Mouse (Mus musculus): ENCODE data around the gene Bmp6. TPM values are rescaled to one million over a fixed set of nuclear protein-coding genes. Genes with fewer than 3 reads are reported as not detected.

The Bmp6 gene
- polyA plus RNA-seq, 1 experiment from 2014 or later = 0.12 TPM

- H3K4me2 ChIP-seq (ENCODE audit: low read depth, low read length) = no peak overlapping the region
- ATAC-seq (ENCODE audit: low read depth) = no peak
- no peaks in the 10 kb centered on the region for H3K4me1 ChIP-seq (ENCODE audit: control insufficient read depth, low read depth, low read length)
- WGBS (ENCODE audit: insufficient replicate concordance) = 80% methylated on average over 10 of the region's 10 CpGs
- no peaks in the 10 kb centered on the region for H3K27me3 ChIP-seq (ENCODE audit: control insufficient read depth, insufficient read depth, low read depth, low read length)
- no peaks in the 10 kb centered on the region for H3K9me3 ChIP-seq (replicated peaks; ENCODE audit: control insufficient read depth, low read length)
- no peak overlapping the region for H3K4me3 ChIP-seq (ENCODE audit: low read depth, low read length)
- H3K27ac ChIP-seq (ENCODE audit: low read length) = no peak overlapping the region
- H3K9ac ChIP-seq (ENCODE audit: low read depth, low read length) = no peak overlapping the region
- peaks cover 22% of the 10 kb centered on the region for H3K36me3 ChIP-seq (ENCODE audit: control insufficient read depth, insufficient read depth)
These were observed 162.0 kb downstream of the Bmp6 start for GRCm38 (mm10) chr13:38506936-38507335.

DNA sequence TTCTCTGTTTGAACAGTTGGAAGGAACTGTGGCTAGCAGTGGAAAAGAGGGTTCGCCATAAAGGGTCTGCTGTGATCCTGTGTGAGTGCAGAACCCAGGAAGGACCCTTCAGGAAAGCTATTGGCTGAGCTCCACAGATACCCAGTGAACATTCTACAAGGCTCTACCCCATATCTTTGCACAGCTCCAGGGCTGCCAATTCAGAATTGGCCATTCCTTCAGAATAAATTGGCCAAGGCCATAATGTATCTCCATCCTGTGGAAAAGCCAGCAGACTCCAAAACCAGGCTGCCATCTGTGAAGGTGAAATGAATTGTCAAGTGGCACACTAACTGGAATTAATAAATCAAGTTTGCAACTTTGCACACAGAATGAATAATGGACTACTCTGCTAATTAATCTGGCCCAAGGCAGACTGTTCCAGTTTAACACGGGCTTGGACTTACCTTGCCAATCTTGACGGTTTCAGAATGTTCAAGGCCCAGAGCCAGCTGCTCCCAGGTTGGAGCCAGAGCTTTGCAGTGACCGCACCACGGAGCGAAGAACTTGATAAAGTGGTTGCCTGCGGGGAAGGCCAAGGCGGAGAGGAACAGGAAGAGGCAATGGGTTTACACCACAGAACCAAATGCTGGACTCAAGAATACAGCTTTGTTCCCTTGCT lies 164.9 kb downstream of the Bmp6 start:
- no peak for ATAC-seq (ENCODE audit: low read depth)
- Histone ChIP-seq H3K27me3 (ENCODE audit: control insufficient read depth, insufficient read depth, low read depth, low read length) (no peaks in the 10 kb centered on the region), H3K27ac (ENCODE audit: low read length) (no peak overlapping the region), H3K4me2 (ENCODE audit: low read depth, low read length) (no peak overlapping the region), H3K9ac (ENCODE audit: low read depth, low read length) (no peak overlapping the region), H3K4me1 (ENCODE audit: control insufficient read depth, low read depth, low read length) (no peaks in the 10 kb centered on the region), H3K36me3 (ENCODE audit: control insufficient read depth, insufficient read depth) (peaks cover 14% of the 10 kb centered on the region), H3K9me3 (replicated peaks; ENCODE audit: control insufficient read depth, low read length) (no peaks in the 10 kb centered on the region), H3K4me3 (ENCODE audit: low read depth, low read length) (no peak overlapping the region)
- 79% methylated on average over 8 of the region's 8 CpGs for WGBS (ENCODE audit: insufficient replicate concordance)

GRCm38 (mm10) chr13:38511979-38512378 lies 167.1 kb downstream of the Bmp6 start:
- no peaks in the 10 kb centered on the region for H3K27me3 ChIP-seq (ENCODE audit: control insufficient read depth, insufficient read depth, low read depth, low read length)
- peaks cover 16% of the 10 kb centered on the region for H3K36me3 ChIP-seq (ENCODE audit: control insufficient read depth, insufficient read depth)
- no peak overlapping the region for H3K4me3 ChIP-seq (ENCODE audit: low read depth, low read length)
- no peak overlapping the region for H3K27ac ChIP-seq (ENCODE audit: low read length)
- WGBS (ENCODE audit: insufficient replicate concordance) = 76% methylated on average over 10 of the region's 10 CpGs
- no peaks in the 10 kb centered on the region for H3K9me3 ChIP-seq (replicated peaks; ENCODE audit: control insufficient read depth, low read length)
- no peaks in the 10 kb centered on the region; the same call in 1 of the 2 replicates for H3K4me1 ChIP-seq (ENCODE audit: control insufficient read depth, low read depth, low read length)
- no peak overlapping the region for H3K4me2 ChIP-seq (ENCODE audit: low read depth, low read length)
- ATAC-seq (ENCODE audit: low read depth) = no peak
- H3K9ac ChIP-seq (ENCODE audit: low read depth, low read length) = no peak overlapping the region

DNA sequence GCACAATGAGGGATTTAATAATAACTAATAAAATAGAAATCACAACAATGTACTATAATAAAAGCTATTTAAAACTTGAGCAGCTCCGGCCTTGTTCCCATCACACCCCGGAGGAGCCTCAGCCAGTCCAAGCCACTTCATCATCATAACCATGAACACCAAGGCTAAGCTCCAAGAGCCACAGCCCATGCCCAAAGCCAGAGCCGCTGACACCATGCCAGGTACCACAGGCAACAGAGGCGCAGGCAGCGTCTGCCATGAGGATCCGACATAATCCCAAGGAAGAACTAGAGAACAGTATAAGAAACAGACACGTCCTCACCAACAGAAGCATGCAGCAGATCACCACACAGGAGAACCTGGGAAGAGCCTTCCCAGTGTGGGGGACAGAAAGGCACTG lies 169.0 kb downstream of the Bmp6 start:
- no peaks in the 10 kb centered on the region for H3K9me3 ChIP-seq (replicated peaks; ENCODE audit: control insufficient read depth, low read length)
- H3K27me3 ChIP-seq (ENCODE audit: control insufficient read depth, insufficient read depth, low read depth, low read length) = no peaks in the 10 kb centered on the region
- H3K4me1 ChIP-seq (ENCODE audit: control insufficient read depth, low read depth, low read length) = no peaks in the 10 kb centered on the region; the same call in 1 of the 2 replicates
- ATAC-seq (ENCODE audit: low read depth) = no peak
- peaks cover 11% of the 10 kb centered on the region for H3K36me3 ChIP-seq (ENCODE audit: control insufficient read depth, insufficient read depth)
- 84% methylated on average over 7 of the region's 7 CpGs for WGBS (ENCODE audit: insufficient replicate concordance)
- H3K9ac ChIP-seq (ENCODE audit: low read depth, low read length) = no peak overlapping the region
- no peak overlapping the region for H3K4me3 ChIP-seq (ENCODE audit: low read depth, low read length)
- no peak overlapping the region for H3K4me2 ChIP-seq (ENCODE audit: low read depth, low read length)
- H3K27ac ChIP-seq (ENCODE audit: low read length) = no peak overlapping the region

DNA sequence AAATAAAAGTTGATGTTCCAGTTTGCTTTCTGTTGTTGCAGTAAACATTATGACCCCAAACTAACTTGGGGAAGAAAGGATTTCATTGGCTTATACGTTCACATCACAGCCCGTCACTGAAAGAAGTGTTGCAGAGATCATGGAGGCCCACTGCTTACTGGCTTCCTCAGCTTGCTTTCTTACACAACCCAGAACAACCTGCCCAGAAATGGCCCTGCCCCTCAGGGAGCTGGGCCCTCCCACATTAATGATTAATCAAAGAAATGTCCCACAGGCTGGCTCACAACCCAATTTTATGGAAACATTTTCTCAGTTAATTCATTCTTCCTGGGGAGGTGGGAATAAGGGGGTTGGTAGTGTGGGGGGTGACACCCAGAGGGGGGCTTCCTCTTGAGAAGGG lies 170.5 kb downstream of the Bmp6 start:
- 65% methylated on average over 2 of the region's 2 CpGs for WGBS (ENCODE audit: insufficient replicate concordance)
- Histone ChIP-seq H3K36me3 (ENCODE audit: control insufficient read depth, insufficient read depth) (peaks cover 11% of the 10 kb centered on the region), H3K4me3 (ENCODE audit: low read depth, low read length) (no peak overlapping the region), H3K27ac (ENCODE audit: low read length) (no peak overlapping the region), H3K27me3 (ENCODE audit: control insufficient read depth, insufficient read depth, low read depth, low read length) (no peaks in the 10 kb centered on the region), H3K9me3 (replicated peaks; ENCODE audit: control insufficient read depth, low read length) (no peaks in the 10 kb centered on the region), H3K9ac (ENCODE audit: low read depth, low read length) (no peak overlapping the region), H3K4me1 (ENCODE audit: control insufficient read depth, low read depth, low read length) (no peaks in the 10 kb centered on the region; the same call in 1 of the 2 replicates), H3K4me2 (ENCODE audit: low read depth, low read length) (no peak overlapping the region)
- ATAC-seq (ENCODE audit: low read depth) = peak; percentile 79

DNA sequence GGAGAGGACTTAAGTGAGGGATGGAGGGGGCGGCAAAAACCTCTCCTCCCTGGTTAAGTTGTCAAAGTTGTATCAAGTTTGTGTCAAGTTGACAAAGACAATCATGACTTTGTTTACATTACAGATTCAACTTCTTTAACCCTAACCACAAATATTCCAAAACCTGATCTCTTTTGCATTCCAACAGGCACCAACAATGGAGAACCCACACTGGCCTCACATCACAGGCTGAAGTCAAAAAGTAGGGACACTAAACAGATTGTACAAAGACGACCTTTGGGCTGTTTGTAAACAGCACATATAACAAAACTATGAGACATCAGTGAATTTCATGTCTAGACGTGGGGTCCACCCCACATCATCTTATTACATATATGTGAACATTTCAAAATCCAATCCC lies 170.9 kb downstream of the Bmp6 start:
- Histone ChIP-seq H3K4me1 (ENCODE audit: control insufficient read depth, low read depth, low read length) (no peaks in the 10 kb centered on the region; the same call in 1 of the 2 replicates), H3K27ac (ENCODE audit: low read length) (no peak overlapping the region), H3K36me3 (ENCODE audit: control insufficient read depth, insufficient read depth) (peaks cover 11% of the 10 kb centered on the region), H3K4me2 (ENCODE audit: low read depth, low read length) (no peak overlapping the region), H3K27me3 (ENCODE audit: control insufficient read depth, insufficient read depth, low read depth, low read length) (no peaks in the 10 kb centered on the region), H3K9me3 (replicated peaks; ENCODE audit: control insufficient read depth, low read length) (no peaks in the 10 kb centered on the region), H3K9ac (ENCODE audit: low read depth, low read length) (no peak overlapping the region), H3K4me3 (ENCODE audit: low read depth, low read length) (no peak overlapping the region)
- ATAC-seq (ENCODE audit: low read depth) = no peak
- 47% methylated on average over 3 of the region's 3 CpGs for WGBS (ENCODE audit: insufficient replicate concordance)

DNA sequence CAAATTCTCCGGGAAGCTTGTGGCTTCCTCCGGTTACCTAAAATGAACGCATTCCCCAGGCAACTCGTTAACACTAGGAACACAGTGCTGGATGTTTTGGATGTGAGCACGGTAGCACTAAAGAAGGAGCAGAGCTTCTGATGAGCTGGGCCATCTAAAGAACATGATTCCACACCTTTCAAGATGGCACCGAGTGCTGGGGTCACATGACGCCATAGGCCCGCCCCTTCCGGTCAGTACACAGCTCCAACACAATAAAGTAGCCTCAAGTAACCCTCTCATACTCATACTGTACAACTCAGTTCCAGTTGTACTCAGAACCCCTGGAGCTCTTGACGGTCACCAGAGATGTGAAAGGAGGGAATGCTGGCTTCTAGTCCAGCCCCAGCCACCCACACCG lies 171.7 kb downstream of the Bmp6 start:
- Histone ChIP-seq H3K9me3 (replicated peaks; ENCODE audit: control insufficient read depth, low read length) (no peaks in the 10 kb centered on the region), H3K9ac (ENCODE audit: low read depth, low read length) (no peak overlapping the region), H3K4me3 (ENCODE audit: low read depth, low read length) (no peak overlapping the region), H3K27ac (ENCODE audit: low read length) (no peak overlapping the region), H3K27me3 (ENCODE audit: control insufficient read depth, insufficient read depth, low read depth, low read length) (no peaks in the 10 kb centered on the region), H3K36me3 (ENCODE audit: control insufficient read depth, insufficient read depth) (peaks cover 11% of the 10 kb centered on the region), H3K4me1 (ENCODE audit: control insufficient read depth, low read depth, low read length) (no peaks in the 10 kb centered on the region; the same call in 1 of the 2 replicates), H3K4me2 (ENCODE audit: low read depth, low read length) (no peak overlapping the region)
- no peak for ATAC-seq (ENCODE audit: low read depth)
- WGBS (ENCODE audit: insufficient replicate concordance) = 76% methylated on average over 11 of the region's 11 CpGs

- Histone ChIP-seq H3K9me3 (replicated peaks; ENCODE audit: control insufficient read depth, low read length) (no peaks in the 10 kb centered on the region), H3K4me2 (ENCODE audit: low read depth, low read length) (no peak overlapping the region), H3K4me1 (ENCODE audit: control insufficient read depth, low read depth, low read length) (peaks cover 6% of the 10 kb centered on the region), H3K27me3 (ENCODE audit: control insufficient read depth, insufficient read depth, low read depth, low read length) (no peaks in the 10 kb centered on the region), H3K27ac (ENCODE audit: low read length) (no peak overlapping the region), H3K9ac (ENCODE audit: low read depth, low read length) (no peak overlapping the region), H3K36me3 (ENCODE audit: control insufficient read depth, insufficient read depth) (peaks cover 11% of the 10 kb centered on the region), H3K4me3 (ENCODE audit: low read depth, low read length) (no peak overlapping the region)
- WGBS (ENCODE audit: insufficient replicate concordance) = 73% methylated on average over 11 of the region's 11 CpGs
- ATAC-seq (ENCODE audit: low read depth) = no peak
These were observed 175.4 kb downstream of the Bmp6 start for GRCm38 (mm10) chr13:38520299-38520698.

DNA sequence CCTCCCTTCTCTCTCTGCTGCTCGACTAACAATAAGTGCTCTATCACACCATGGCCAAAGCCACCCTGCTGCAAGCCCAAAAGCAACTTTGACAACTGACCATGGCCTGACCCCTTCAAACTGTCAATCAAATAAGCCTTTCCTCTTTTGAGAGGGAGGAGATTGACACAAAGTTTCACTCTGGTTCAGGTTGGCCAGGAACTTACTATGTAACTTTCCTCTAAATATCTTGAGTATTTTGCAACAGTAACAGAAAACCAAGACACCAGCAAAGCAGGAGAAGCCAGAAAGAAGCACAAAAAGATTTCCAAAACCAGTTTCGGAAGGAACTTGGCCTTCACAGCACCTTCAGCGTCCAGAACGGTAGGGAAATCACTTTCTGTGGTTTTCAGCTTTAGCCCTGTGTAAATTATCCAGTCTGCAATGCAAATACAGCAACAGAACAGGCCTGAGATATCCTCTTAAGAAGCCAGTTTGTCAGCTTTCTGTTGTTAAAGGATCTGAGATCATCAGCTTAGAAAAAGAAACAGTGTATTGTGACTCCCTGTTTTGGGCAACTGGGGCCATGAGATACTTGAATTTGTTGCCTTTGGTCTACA lies 177.2 kb downstream of the Bmp6 start:
- peaks cover 19% of the 10 kb centered on the region for H3K4me1 ChIP-seq (ENCODE audit: control insufficient read depth, low read depth, low read length)
- H3K4me2 ChIP-seq (ENCODE audit: low read depth, low read length) = no peak overlapping the region
- no peaks in the 10 kb centered on the region for H3K27me3 ChIP-seq (ENCODE audit: control insufficient read depth, insufficient read depth, low read depth, low read length)
- no peak for ATAC-seq (ENCODE audit: low read depth)
- no peak overlapping the region for H3K4me3 ChIP-seq (ENCODE audit: low read depth, low read length)
- no peak overlapping the region for H3K9ac ChIP-seq (ENCODE audit: low read depth, low read length)
- peaks cover 3% of the 10 kb centered on the region for H3K36me3 ChIP-seq (ENCODE audit: control insufficient read depth, insufficient read depth)
- H3K9me3 ChIP-seq (replicated peaks; ENCODE audit: control insufficient read depth, low read length) = no peaks in the 10 kb centered on the region
- no peak overlapping the region for H3K27ac ChIP-seq (ENCODE audit: low read length)
- 57% methylated on average over 4 of the region's 4 CpGs for WGBS (ENCODE audit: insufficient replicate concordance)
